Mouse (Mus musculus) heart, adult 2 months (tissue): ENCODE measurements around the gene Gpc4. TPM values are rescaled to one million over a fixed set of nuclear protein-coding genes. Genes with fewer than 3 reads are reported as not detected.

Experiments
- DNase-seq, 2 experiments: peaks; one replicate each; pipeline ENCODE4 v3.0.0; 2021
- H3K27ac ChIP-seq: fragments of 200-600 bp; 2 replicates; pipeline ENCODE4 v1.8.1; 2022
- H3K27me3 ChIP-seq: fragments of 200-500 bp; 2 replicates; pipeline ENCODE4 v1.6.1; 2012; ENCODE audit warnings: mild to moderate bottlenecking, low read length, inconsistent platforms, mixed read lengths; ENCODE audit not compliant: control insufficient read depth, insufficient read depth
- H3K36me3 ChIP-seq: fragments of 200-500 bp; 2 replicates; pipeline ENCODE4 v1.6.1; 2012; ENCODE audit warnings: low read length, inconsistent platforms; ENCODE audit not compliant: control insufficient read depth, insufficient read depth
- H3K4me1 ChIP-seq: fragments of 200-500 bp; 2 replicates; pipeline ENCODE4 v1.6.1; 2011; ENCODE audit warnings: low read length; ENCODE audit not compliant: control insufficient read depth, insufficient read depth
- H3K4me3 ChIP-seq: fragments of 200-600 bp; 2 replicates; pipeline ENCODE4 v1.8.1; 2022
- H3K79me2 ChIP-seq: fragments of 200-500 bp; replicated peaks from 2 replicates; pipeline ENCODE4 v1.6.1; 2012; ENCODE audit warnings: mild to moderate bottlenecking, inconsistent platforms, low read length, moderate library complexity, mixed read lengths; ENCODE audit not compliant: control insufficient read depth, insufficient read depth
- H3K9ac ChIP-seq: fragments of 200-500 bp; 2 replicates; pipeline ENCODE4 v1.6.1; 2012; ENCODE audit warnings: low read depth, mild to moderate bottlenecking, control low read depth, inconsistent platforms, low read length, mixed read lengths
- CTCF ChIP-seq: fragments of 200-600 bp; IDR thresholded peaks from 2 replicates; pipeline ENCODE4 v1.8.1; 2022; ENCODE audit warnings: antibody characterized with exemption, mild to moderate bottlenecking, moderate library complexity
- EP300 ChIP-seq: fragments of 200-500 bp; IDR thresholded peaks from 2 replicates; pipeline ENCODE4 v1.6.1; 2011; ENCODE audit warnings: low read depth, low read length, control low read depth; ENCODE audit not compliant: insufficient read depth
- POLR2A ChIP-seq: fragments of 200-500 bp; IDR thresholded peaks from 2 replicates; pipeline ENCODE4 v1.6.1; 2011; ENCODE audit warnings: mild to moderate bottlenecking, low read depth, low read length, control low read depth; ENCODE audit not compliant: insufficient read depth
- WGBS: fragments of 180-500 bp; shearing (Covaris S2); methylation state at CpG from one replicate; pipeline ENCODE4 v1.1.7; 2018; 5-methylcytosine and 5-hydroxymethylcytosine counted together
- intact Hi-C: fragments of 180-260 bp; cut with DNase I; formaldehyde crosslinking; loops from one replicate; pipeline ENCODE4 v1.15.1; 2025
- polyA plus RNA-seq: library from polyadenylated mRNA; depleted of rRNA; stranded (reverse); fragments of >200 nt; gene quantifications from 2 replicates; pipeline ENCODE4 v1.2.3, GENCODE M21; 2012
- total RNA-seq, 2 experiments: library from RNA; stranded (reverse); gene quantifications; 2 replicates each; pipeline ENCODE4 v1.2.3; 2021

The Gpc4 gene
- total and polyA plus RNA-seq, 3 experiments = 21.8 to 34.4 (median 33.6) TPM

DNA sequence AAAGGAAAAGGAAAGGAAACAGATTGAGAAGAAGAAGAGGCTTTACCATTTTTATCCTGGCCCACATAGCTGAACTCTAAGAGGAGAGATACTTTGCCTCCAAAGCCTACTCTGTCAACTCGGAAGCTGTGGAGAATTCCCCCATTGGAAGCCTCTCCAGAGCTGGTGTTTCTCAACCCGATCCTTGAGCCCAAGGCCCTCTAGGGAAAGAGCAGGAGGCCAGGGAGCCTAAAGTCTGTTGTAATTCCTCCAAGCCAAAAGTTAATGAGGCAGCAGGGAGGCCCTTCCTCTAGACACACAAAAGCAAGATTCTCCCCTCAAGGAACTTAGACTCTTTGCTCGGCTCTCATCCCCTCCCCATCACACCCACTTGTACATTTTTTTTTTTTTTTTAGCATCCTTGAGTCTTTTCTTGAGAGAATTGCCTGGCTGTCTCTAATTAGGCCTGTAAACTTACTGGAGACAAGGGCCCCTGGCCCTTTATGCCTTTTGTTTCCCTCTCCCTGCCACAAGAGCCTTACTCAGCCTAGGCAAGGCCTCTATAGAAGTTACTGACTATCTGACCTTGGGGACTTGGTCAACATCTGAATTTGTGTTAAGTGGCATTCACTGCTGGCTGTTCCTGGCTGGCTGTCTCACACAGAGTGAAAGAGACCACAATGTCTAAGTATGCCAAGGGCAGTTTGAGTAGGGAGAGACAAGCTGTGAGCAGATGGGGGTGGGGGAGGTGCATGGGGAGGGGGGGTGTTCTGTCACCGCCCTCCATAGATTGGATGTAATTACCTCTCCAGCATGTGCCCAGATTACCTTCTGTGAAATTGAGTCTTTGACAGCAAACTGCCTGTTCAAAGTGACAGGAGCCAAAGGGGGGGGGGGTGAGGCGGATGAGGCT is 18.7 kb upstream of the Gpc4 start:
- Histone ChIP-seq H3K4me3 (no peak overlapping the region), H3K27me3 (no peaks in the 10 kb centered on the region), H3K36me3 (no peaks in the 10 kb centered on the region), H3K9ac (no peak overlapping the region), H3K4me1 (no peaks in the 10 kb centered on the region), H3K27ac (no peak overlapping the region), H3K79me2 (no peaks in the 10 kb centered on the region)
- WGBS = 72% methylated on average over 5 of the region's 5 CpGs
- peak in 1 of 2 experiments; percentile 2 for DNase-seq
- intact Hi-C loops = no loop called here
- TF ChIP-seq EP300 (no peak), CTCF (no peak), POLR2A (no peak)

DNA sequence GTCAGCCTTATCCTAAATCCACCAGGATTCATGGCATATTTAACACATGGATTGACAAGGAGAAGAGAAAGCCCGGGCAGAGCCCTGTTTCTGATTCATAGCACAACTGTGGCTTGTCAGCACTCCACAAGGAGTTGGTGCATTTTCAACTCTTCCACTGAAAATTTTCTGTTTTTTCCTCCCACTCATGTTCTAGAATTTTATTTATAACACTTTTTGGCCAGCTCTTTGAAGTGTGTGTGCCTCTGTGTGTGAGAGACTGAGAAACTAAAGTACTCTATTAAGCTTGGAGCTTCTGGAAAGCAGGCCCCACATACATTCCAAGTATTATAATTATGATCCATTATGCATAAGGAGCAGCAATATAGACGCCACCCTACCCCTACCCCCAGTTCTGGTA is 16.3 kb upstream of the Gpc4 start:
- H3K27ac ChIP-seq = no peak overlapping the region
- H3K4me3 ChIP-seq = no peak overlapping the region
- H3K27me3 ChIP-seq = no peaks in the 10 kb centered on the region
- intact Hi-C loops = no loop called here
- no peak overlapping the region for H3K9ac ChIP-seq
- TF ChIP-seq CTCF (no peak), EP300 (no peak), POLR2A (no peak)
- no peaks in the 10 kb centered on the region for H3K4me1 ChIP-seq
- no peaks in the 10 kb centered on the region for H3K36me3 ChIP-seq
- no peaks in the 10 kb centered on the region for H3K79me2 ChIP-seq
- WGBS = 71% methylated on average over 2 of the region's 2 CpGs
- no peak for DNase-seq

DNA sequence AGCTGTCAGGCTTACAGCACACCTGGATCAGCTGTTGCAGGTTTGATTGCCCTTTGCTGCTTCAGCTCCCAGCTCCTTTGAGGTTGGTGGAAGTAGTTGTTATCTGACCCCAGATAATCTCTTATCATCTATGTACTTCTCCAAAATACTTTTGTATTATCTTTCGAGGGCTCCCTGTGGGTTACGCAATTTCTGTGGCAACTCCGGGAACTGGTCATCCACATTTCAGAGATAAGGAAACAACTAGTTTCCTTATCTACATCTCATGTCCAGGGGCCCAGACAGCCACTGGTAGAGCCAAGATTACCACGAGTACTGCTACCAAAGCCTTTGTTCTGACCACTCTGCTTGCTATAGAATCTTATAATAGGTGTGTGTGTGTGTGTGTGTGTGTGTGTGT is 12.0 kb upstream of the Gpc4 start:
- H3K36me3 ChIP-seq = no peaks in the 10 kb centered on the region
- no peak for DNase-seq
- WGBS = 32% methylated on average over 4 of the region's 4 CpGs
- no peaks in the 10 kb centered on the region for H3K27me3 ChIP-seq
- H3K4me3 ChIP-seq = no peak overlapping the region
- intact Hi-C loops = no loop called here
- TF ChIP-seq POLR2A (no peak), CTCF (no peak), EP300 (no peak)
- no peaks in the 10 kb centered on the region for H3K4me1 ChIP-seq
- H3K9ac ChIP-seq = no peak overlapping the region
- H3K27ac ChIP-seq = no peak overlapping the region
- H3K79me2 ChIP-seq = no peaks in the 10 kb centered on the region

DNA sequence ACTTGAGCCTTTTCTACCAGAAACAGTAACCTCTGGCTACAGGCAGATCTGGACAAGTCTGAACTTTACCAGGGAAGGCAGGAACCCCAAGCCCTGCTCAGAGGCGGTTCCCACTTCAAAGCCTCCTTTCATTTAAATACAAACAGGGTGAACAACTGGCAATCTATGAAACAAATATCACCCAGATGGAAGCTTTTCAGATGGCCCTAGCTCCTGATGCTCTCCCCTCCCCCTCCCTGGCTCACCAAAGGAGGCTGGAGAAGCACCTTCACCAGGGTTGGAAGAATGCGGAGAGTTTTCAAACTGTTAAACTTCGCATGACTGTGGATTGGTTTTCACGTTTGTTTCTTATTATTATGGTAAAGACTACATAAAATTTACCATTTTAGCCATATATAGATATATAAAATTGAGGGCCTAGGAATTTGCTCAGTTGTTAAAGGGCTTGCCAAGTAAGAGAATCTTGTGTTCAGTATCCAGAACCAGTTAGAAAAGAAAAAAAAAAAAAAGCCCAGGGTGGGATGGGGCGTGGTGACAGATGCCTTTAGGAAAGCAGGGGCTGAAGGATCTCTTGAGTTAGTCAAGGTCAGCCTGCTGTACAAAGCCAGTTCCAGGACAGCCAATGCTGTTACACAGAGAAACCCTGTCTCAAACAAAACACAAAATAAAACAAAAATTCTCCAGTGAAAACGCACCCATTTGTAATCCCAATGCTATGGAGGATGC is 2.6 kb upstream of the Gpc4 start:
- intact Hi-C loops = loop anchor here (10.0 kb wide), 3 partner anchors 97 to 207 kb away; no protein-coding TSS in a partner anchor
- H3K27ac ChIP-seq = no peak overlapping the region
- no peaks in the 10 kb centered on the region for H3K27me3 ChIP-seq
- H3K36me3 ChIP-seq = no peaks in the 10 kb centered on the region
- TF ChIP-seq EP300 (no peak), CTCF (no peak), POLR2A (no peak)
- no peaks in the 10 kb centered on the region for H3K4me1 ChIP-seq
- no peak overlapping the region for H3K4me3 ChIP-seq
- no peak for DNase-seq
- no peaks in the 10 kb centered on the region for H3K79me2 ChIP-seq
- no peak overlapping the region for H3K9ac ChIP-seq
- WGBS = 67% methylated on average over 6 of the region's 6 CpGs

DNA sequence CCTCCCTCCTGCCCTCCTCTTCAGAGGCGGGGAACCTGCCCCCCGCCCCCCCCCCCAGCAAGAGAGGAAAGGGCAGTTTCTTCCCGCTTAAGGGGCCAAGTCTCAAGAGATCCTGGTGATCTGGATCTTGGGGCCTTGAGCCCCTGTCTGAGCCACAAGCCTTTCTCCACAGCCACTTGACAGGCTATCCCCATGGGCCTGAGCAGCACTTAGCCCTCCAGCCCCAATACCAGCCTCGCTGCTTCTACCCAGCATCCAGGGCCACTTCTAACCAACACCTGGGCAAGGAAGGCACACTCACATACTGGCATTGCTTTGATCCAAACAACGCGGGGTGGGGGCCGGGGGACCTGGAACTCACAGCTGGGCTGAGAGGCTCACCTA is 495 bp upstream of the Gpc4 start:
- Histone ChIP-seq H3K27ac (no peak overlapping the region), H3K27me3 (no peaks in the 10 kb centered on the region), H3K36me3 (no peaks in the 10 kb centered on the region), H3K9ac (no peak overlapping the region), H3K79me2 (no peaks in the 10 kb centered on the region), H3K4me1 (no peaks in the 10 kb centered on the region), H3K4me3 (no peak overlapping the region)
- TF ChIP-seq EP300 (no peak), CTCF (no peak), POLR2A (no peak)
- intact Hi-C loops = loop anchor here (2.0 to 10.0 kb wide), 4 partner anchors 27 to 209 kb away; no protein-coding TSS in a partner anchor
- DNase-seq = no peak
- 34% methylated on average over 7 of the region's 7 CpGs for WGBS
